Mouse (Mus musculus) heart, postnatal 0 days (tissue): ENCODE results near the gene 1810065E05Rik.

ENCODE experiments used
- CTCF ChIP-seq: IDR thresholded peaks from 2 replicates; pipeline ENCODE4 v1.5.1; 2016; ENCODE audit warnings: antibody characterized with exemption, control low read depth, low read depth
- EP300 ChIP-seq: IDR thresholded peaks from 2 replicates; pipeline ENCODE4 v1.6.1; 2016; ENCODE audit warnings: antibody characterized with exemption, low read depth

DNA sequence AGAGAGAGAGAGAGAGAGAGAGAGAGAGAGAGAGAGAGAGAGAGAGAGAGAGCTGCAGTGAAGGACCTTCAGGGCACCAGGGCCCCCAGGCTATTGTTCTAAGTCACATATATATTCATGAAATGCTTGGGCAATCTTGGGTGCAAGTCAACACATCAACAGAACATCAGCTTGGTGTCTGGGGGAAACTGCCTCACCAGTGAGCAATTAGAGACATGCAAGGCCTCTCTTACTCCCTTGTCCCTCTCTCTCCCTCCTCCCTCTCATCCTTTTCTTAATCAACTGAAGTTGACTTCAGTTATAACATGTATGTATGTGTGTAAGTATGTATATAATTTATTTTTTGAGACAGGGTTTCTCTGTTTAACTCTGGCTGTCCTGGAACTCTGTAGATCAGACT, 41.3 kb downstream of the 1810065E05Rik start, which contains the start of gene Olfr30:
- TF ChIP-seq CTCF (no peak), EP300 (no peak)
